Mouse (Mus musculus): ENCODE results near the gene Gar1. TPM values are rescaled to one million over a fixed set of nuclear protein-coding genes. Genes with fewer than 3 reads are reported as not detected.

The Gar1 gene
- total and polyA plus RNA-seq, 3 experiments, result 45.7 to 381 (median 90.7) TPM

DNA sequence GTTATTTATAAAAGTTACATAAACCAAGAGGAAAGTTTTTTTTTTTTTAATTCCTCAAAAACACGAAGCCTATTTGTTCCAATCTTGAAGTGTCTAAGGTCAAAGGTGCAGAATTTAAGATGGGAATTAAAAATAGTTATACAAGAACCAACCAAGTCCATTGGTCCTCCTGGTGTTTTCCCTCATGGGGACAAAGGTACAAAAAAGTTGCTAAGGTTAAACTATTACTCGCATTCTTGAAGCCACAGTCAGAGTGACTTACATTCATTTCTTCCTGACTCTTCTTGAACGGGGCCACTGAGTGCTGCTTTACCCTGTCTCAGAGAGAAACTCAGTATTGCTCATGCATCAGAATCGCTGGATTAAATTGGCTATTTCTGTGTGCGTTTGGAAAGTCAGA lies 33.9 kb downstream of the Gar1 start:
- 0 out of 4 replicates have a peak, but pooled peaks cover 0 to 3% of the 10 kb centered on the region in 2 experiments for H3K4me1 ChIP-seq (ENCODE audit: control insufficient read depth in 1 of 2, insufficient read depth in 2 of 2)
- dilution Hi-C loops (cut with MboI; ENCODE audit: extremely low pct_ligation_motif_present, extremely low pct_unique_long_range_greater_than_20kb, low sequenced_read_pairs), result no loop called here
- no peaks in the 10 kb centered on the region for H3K27me3 ChIP-seq (replicated peaks)
- no peaks in the 10 kb centered on the region for H3K79me2 ChIP-seq (replicated peaks; ENCODE audit: control insufficient read depth, extremely low read depth, insufficient read depth, poor library complexity, severe bottlenecking)
- DNase-seq (ENCODE audit: extremely low read depth), result no peak
- no peak overlapping the region for H3K27ac ChIP-seq (ENCODE audit: insufficient read depth, low read depth)
- H3K36me3 ChIP-seq (replicated peaks in 1 of 2; ENCODE audit: control insufficient read depth in 1 of 2, insufficient read depth in 1 of 2, low read length in 1 of 2), result no peaks in the 10 kb centered on the region
- no peak overlapping the region for H3K9ac ChIP-seq (ENCODE audit: insufficient read depth, low read depth)
- H3K4me3 ChIP-seq (replicated peaks in 1 of 3; ENCODE audit: low read depth in 2 of 3, low read length in 2 of 3, poor library complexity in 1 of 3), result no peak overlapping the region
- no peak for TF ChIP-seq PAX5 (IDR thresholded peaks at IDR 0.05; ENCODE audit: low read length)
- no peak for TF ChIP-seq CHD1 (IDR thresholded peaks at IDR 0.05; ENCODE audit: low read depth, low read length)
- TF ChIP-seq POLR2AphosphoS2 (IDR thresholded peaks at IDR 0.05; ENCODE audit: low read depth, low read length), result no peak
- no peak for TF ChIP-seq TCF12 (IDR thresholded peaks at IDR 0.05; ENCODE audit: low read depth, low read length)
- no peak for TF ChIP-seq RCOR1 (conservative IDR thresholded peaks at IDR 0.05; ENCODE audit: low read depth, low read length)
- TF ChIP-seq POLR2A (IDR thresholded peaks at IDR 0.05; ENCODE audit: low read depth, low read length), result no peak
- TF ChIP-seq MXI1 (IDR thresholded peaks at IDR 0.05; ENCODE audit: low read depth, low read length), result no peak
- TF ChIP-seq MAX (IDR thresholded peaks at IDR 0.05; ENCODE audit: low read length), result no peak
- TF ChIP-seq ZNF384 (IDR thresholded peaks at IDR 0.05; ENCODE audit: low read depth, low read length), result no peak
- TF ChIP-seq USF2 (conservative IDR thresholded peaks at IDR 0.05; ENCODE audit: low read depth, low read length), result no peak
- no peak for TF ChIP-seq NELFE (IDR thresholded peaks at IDR 0.05; ENCODE audit: low read depth, low read length)
- TF ChIP-seq HCFC1 (IDR thresholded peaks at IDR 0.05; ENCODE audit: low read depth, low read length), result no peak
- no peak for TF ChIP-seq MAFK (IDR thresholded peaks at IDR 0.05; ENCODE audit: insufficient replicate concordance, low read length)
- TF ChIP-seq MAZ (IDR thresholded peaks at IDR 0.05; ENCODE audit: low read depth, low read length), result no peak
- no peak for TF ChIP-seq ETS1 (conservative IDR thresholded peaks at IDR 0.05; ENCODE audit: low read depth, low read length)
- no peak for TF ChIP-seq UBTF (IDR thresholded peaks at IDR 0.05; ENCODE audit: low read depth, low read length)
- no peak for TF ChIP-seq USF1 (IDR thresholded peaks at IDR 0.05; ENCODE audit: low read depth, low read length)
- no peak for TF ChIP-seq JUN (IDR thresholded peaks at IDR 0.05; ENCODE audit: insufficient read depth, low read depth, low read length)
- TF ChIP-seq SIN3A (IDR thresholded peaks at IDR 0.05; ENCODE audit: low read length), result no peak
- no peaks in the 10 kb centered on the region for H3K9me3 ChIP-seq (replicated peaks; ENCODE audit: low read length)
- no peak overlapping the region for H3K4me2 ChIP-seq (ENCODE audit: insufficient read depth, low read depth, poor library complexity, severe bottlenecking)
- in situ Hi-C loops (cut with MboI; ENCODE audit: low pct_ligation_motif_present, low pct_unique_long_range_greater_than_20kb, low sequenced_read_pairs), result no loop called here

- DNase-seq (ENCODE audit: extremely low read depth), result no peak
- Histone ChIP-seq H3K79me2 (replicated peaks; ENCODE audit: control insufficient read depth, extremely low read depth, insufficient read depth, poor library complexity, severe bottlenecking) (no peaks in the 10 kb centered on the region), H3K4me1 (ENCODE audit: control insufficient read depth in 1 of 2, insufficient read depth in 2 of 2) (0 out of 4 replicates have a peak, but pooled peaks cover 0 to 3% of the 10 kb centered on the region in 2 experiments), H3K27me3 (replicated peaks) (no peaks in the 10 kb centered on the region), H3K9ac (ENCODE audit: insufficient read depth, low read depth) (no peak overlapping the region), H3K27ac (ENCODE audit: insufficient read depth, low read depth) (no peak overlapping the region), H3K9me3 (replicated peaks; ENCODE audit: low read length) (no peaks in the 10 kb centered on the region), H3K4me2 (ENCODE audit: insufficient read depth, low read depth, poor library complexity, severe bottlenecking) (no peak overlapping the region), H3K36me3 (replicated peaks in 1 of 2; ENCODE audit: control insufficient read depth in 1 of 2, insufficient read depth in 1 of 2, low read length in 1 of 2) (no peaks in the 10 kb centered on the region), H3K4me3 (replicated peaks in 1 of 3; ENCODE audit: low read depth in 2 of 3, low read length in 2 of 3, poor library complexity in 1 of 3) (no peak overlapping the region)
- dilution Hi-C loops (cut with MboI; ENCODE audit: extremely low pct_ligation_motif_present, extremely low pct_unique_long_range_greater_than_20kb, low sequenced_read_pairs) (no loop called here), in situ Hi-C loops (cut with MboI; ENCODE audit: low pct_ligation_motif_present, low pct_unique_long_range_greater_than_20kb, low sequenced_read_pairs) (no loop called here)
- TF ChIP-seq NELFE (IDR thresholded peaks at IDR 0.05; ENCODE audit: low read depth, low read length), result no peak
- no peak for TF ChIP-seq RCOR1 (conservative IDR thresholded peaks at IDR 0.05; ENCODE audit: low read depth, low read length)
- TF ChIP-seq MYC (IDR thresholded peaks at IDR 0.05; ENCODE audit: low read depth, low read length), result no peak
- TF ChIP-seq ZC3H11A (IDR thresholded peaks at IDR 0.05; ENCODE audit: low read depth, low read length), result no peak
- no peak for TF ChIP-seq MEF2A (IDR thresholded peaks at IDR 0.05; ENCODE audit: borderline replicate concordance, low read depth, low read length)
- TF ChIP-seq SMC3 (IDR thresholded peaks at IDR 0.05; ENCODE audit: low read depth, low read length), result no peak
- TF ChIP-seq KAT2A (IDR thresholded peaks at IDR 0.05; ENCODE audit: insufficient replicate concordance, low read length), result no peak
- TF ChIP-seq UBTF (IDR thresholded peaks at IDR 0.05; ENCODE audit: low read depth, low read length), result no peak
- TF ChIP-seq TCF12 (IDR thresholded peaks at IDR 0.05; ENCODE audit: low read depth, low read length), result no peak
- no peak for TF ChIP-seq GABPA (IDR thresholded peaks at IDR 0.05; ENCODE audit: insufficient replicate concordance, low read depth, low read length)
- TF ChIP-seq ZKSCAN1 (IDR thresholded peaks at IDR 0.05; ENCODE audit: borderline replicate concordance, low read depth, low read length), result no peak
These were observed 37.4 kb downstream of the Gar1 start for GRCm38 (mm10) chr3:129793801-129794200.

Measured in CH12.LX (cell line).